Mouse (Mus musculus) limb, embryonic 11.5 days (tissue): Measurements from ENCODE around the gene Casz1. TPM values are rescaled to one million over a fixed set of nuclear protein-coding genes. Genes with fewer than 3 reads are reported as not detected.

Source experiments
- ATAC-seq: fragments of 200-750 bp; cut with Nextera tagmentation; 2 replicates; pipeline ENCODE4 v1.8.0; 2017; ENCODE audit warnings: low read depth; ENCODE audit not compliant: insufficient number of reproducible peaks, low FRiP score, low TSS enrichment
- DNase-seq: peaks from one replicate; pipeline ENCODE4 v3.0.0-alpha.2; 2015; ENCODE audit warnings: low spot score
- H3K27ac ChIP-seq: fragments of 300-500 bp; sonication (generic); replicated peaks from 2 replicates; pipeline ENCODE4 v1.5.1; 2014; ENCODE audit warnings: low read depth, mild to moderate bottlenecking, low read length
- H3K27me3 ChIP-seq: fragments of 300-500 bp; sonication (generic); 2 replicates; pipeline ENCODE4 v1.6.1; 2014; ENCODE audit warnings: mild to moderate bottlenecking, low read length, mixed read lengths; ENCODE audit not compliant: control insufficient read depth, insufficient read depth
- H3K36me3 ChIP-seq: fragments of 300-500 bp; sonication (generic); 2 replicates; pipeline ENCODE4 v1.6.1; 2014; ENCODE audit warnings: mild to moderate bottlenecking, low read length, moderate library complexity, mixed read lengths; ENCODE audit not compliant: control insufficient read depth, insufficient read depth
- H3K4me1 ChIP-seq: fragments of 300-500 bp; sonication (generic); 2 replicates; pipeline ENCODE4 v1.6.1; 2014; ENCODE audit warnings: low read length, mixed read lengths; ENCODE audit not compliant: control insufficient read depth, insufficient read depth
- H3K4me2 ChIP-seq: fragments of 300-500 bp; sonication (generic); 2 replicates; pipeline ENCODE4 v1.6.1; 2014; ENCODE audit warnings: low read depth, mild to moderate bottlenecking, moderate library complexity; ENCODE audit not compliant: severe bottlenecking
- H3K4me3 ChIP-seq: fragments of 300-500 bp; sonication (generic); 2 replicates; pipeline ENCODE4 v1.5.1; 2014; ENCODE audit warnings: low read depth, low read length
- H3K9ac ChIP-seq: fragments of 300-500 bp; sonication (generic); 2 replicates; pipeline ENCODE4 v1.6.1; 2014; ENCODE audit warnings: mild to moderate bottlenecking, low read length
- H3K9me3 ChIP-seq: fragments of 300-500 bp; sonication (generic); 2 replicates; pipeline ENCODE4 v1.6.1; 2016; ENCODE audit warnings: low read length; ENCODE audit not compliant: control insufficient read depth
- WGBS: fragments of 180-500 bp; shearing (Covaris S2); extraction: QIAGEN DNeasy Blood & Tissue Kit; methylation state at CpG from one replicate; pipeline ENCODE4 v1.1.7; 2014; 5-methylcytosine and 5-hydroxymethylcytosine counted together
- polyA plus RNA-seq: library from polyadenylated mRNA; unstranded; fragments of >200 nt; fragmentation: Nextera tagmentation; extraction: Ambion mirVana; gene quantifications from 2 replicates; pipeline ENCODE4 v1.2.1, GENCODE M21; 2014

Casz1 gene
- polyA plus RNA-seq, 1 experiment from 2014 or later, result 1.6 TPM

GRCm38 (mm10) chr4:148964541-148965310 lies 160.5 kb downstream of the Casz1 start:
- Histone ChIP-seq H3K27me3 (no peaks in the 10 kb centered on the region), H3K4me1 (peaks cover 36% of the 10 kb centered on the region), H3K36me3 (0 out of 2 replicates have a peak, but pooled peaks cover 2% of the 10 kb centered on the region)

GRCm38 (mm10) chr4:148966132-148966531 lies 161.9 kb downstream of the Casz1 start:
- DNase-seq (no peak), ATAC-seq (no peak)
- Histone ChIP-seq H3K36me3 (0 out of 2 replicates have a peak, but pooled peaks cover 2% of the 10 kb centered on the region), H3K27ac (no peak overlapping the region), H3K9ac (no peak overlapping the region), H3K4me2 (no peak overlapping the region), H3K4me1 (peaks cover 31% of the 10 kb centered on the region), H3K9me3 (no peaks in the 10 kb centered on the region), H3K27me3 (no peaks in the 10 kb centered on the region), H3K4me3 (no peak overlapping the region)
- 92% methylated on average over 5 of the region's 5 CpGs for WGBS

More at GRCm38 (mm10) chr4:148964541-148965310, 160.5 kb downstream of the Casz1 start:
- H3K4me2 ChIP-seq, result no peak overlapping the region
- ATAC-seq (peak; percentile 76), DNase-seq (peak; percentile 73)
- H3K9me3 ChIP-seq, result no peaks in the 10 kb centered on the region
- H3K27ac ChIP-seq, result peak overlapping the region; percentile 60
- H3K9ac ChIP-seq, result no peak overlapping the region
- WGBS, result 29% methylated on average over 10 of the region's 10 CpGs
- H3K4me3 ChIP-seq, result no peak overlapping the region

- no peak overlapping the region for H3K4me3 ChIP-seq
- no peak for DNase-seq
- no peaks in the 10 kb centered on the region for H3K27me3 ChIP-seq
- no peak overlapping the region for H3K27ac ChIP-seq
- 0 out of 2 replicates have a peak, but pooled peaks cover 4% of the 10 kb centered on the region for H3K36me3 ChIP-seq
- 83% methylated on average over 5 of the region's 5 CpGs for WGBS
- H3K9ac ChIP-seq, result no peak overlapping the region
- H3K4me2 ChIP-seq, result no peak overlapping the region
- ATAC-seq, result no peak
- peaks cover 45% of the 10 kb centered on the region for H3K4me1 ChIP-seq
- H3K9me3 ChIP-seq, result no peaks in the 10 kb centered on the region
Observed at GRCm38 (mm10) chr4:148968859-148969258, 164.6 kb downstream of the Casz1 start.

- H3K27ac ChIP-seq, result no peak overlapping the region
- no peak overlapping the region for H3K9ac ChIP-seq
- no peak overlapping the region for H3K4me2 ChIP-seq
- no peak for ATAC-seq
- H3K36me3 ChIP-seq, result 0 out of 2 replicates have a peak, but pooled peaks cover 4% of the 10 kb centered on the region
- H3K27me3 ChIP-seq, result no peaks in the 10 kb centered on the region
- no peak overlapping the region for H3K4me3 ChIP-seq
- WGBS, result 92% methylated on average over 5 of the region's 5 CpGs
- H3K9me3 ChIP-seq, result no peaks in the 10 kb centered on the region
- no peak for DNase-seq
- peaks cover 38% of the 10 kb centered on the region for H3K4me1 ChIP-seq
Observed at GRCm38 (mm10) chr4:148969610-148970009, 165.4 kb downstream of the Casz1 start.

GRCm38 (mm10) chr4:148970742-148971141 lies 166.5 kb downstream of the Casz1 start:
- DNase-seq (no peak), ATAC-seq (no peak)
- H3K4me1 ChIP-seq, result peaks cover 28% of the 10 kb centered on the region
- no peak overlapping the region for H3K27ac ChIP-seq
- no peaks in the 10 kb centered on the region for H3K27me3 ChIP-seq
- 82% methylated on average over 4 of the region's 4 CpGs for WGBS
- no peak overlapping the region for H3K4me3 ChIP-seq
- H3K9me3 ChIP-seq, result no peaks in the 10 kb centered on the region
- no peak overlapping the region for H3K4me2 ChIP-seq
- H3K9ac ChIP-seq, result no peak overlapping the region
- H3K36me3 ChIP-seq, result 0 out of 2 replicates have a peak, but pooled peaks cover 4% of the 10 kb centered on the region

GRCm38 (mm10) chr4:148971613-148972242 lies 167.5 kb downstream of the Casz1 start:
- Histone ChIP-seq H3K9me3 (no peaks in the 10 kb centered on the region), H3K27ac (no peak overlapping the region), H3K4me3 (no peak overlapping the region), H3K4me1 (peaks cover 22% of the 10 kb centered on the region), H3K36me3 (0 out of 2 replicates have a peak, but pooled peaks cover 4% of the 10 kb centered on the region), H3K27me3 (no peaks in the 10 kb centered on the region), H3K9ac (no peak overlapping the region), H3K4me2 (no peak overlapping the region)
- no peak for ATAC-seq
- no peak for DNase-seq
- WGBS, result 72% methylated on average over 3 of the region's 3 CpGs

GRCm38 (mm10) chr4:148972707-148973106 lies 168.5 kb downstream of the Casz1 start:
- H3K27me3 ChIP-seq, result no peaks in the 10 kb centered on the region
- 35% methylated on average over 14 of the region's 14 CpGs for WGBS
- DNase-seq (no peak), ATAC-seq (no peak)
- H3K9me3 ChIP-seq, result no peaks in the 10 kb centered on the region
- H3K27ac ChIP-seq, result no peak overlapping the region
- no peak overlapping the region for H3K4me3 ChIP-seq
- H3K4me1 ChIP-seq, result peaks cover 22% of the 10 kb centered on the region
- 0 out of 2 replicates have a peak, but pooled peaks cover 4% of the 10 kb centered on the region for H3K36me3 ChIP-seq
- H3K9ac ChIP-seq, result no peak overlapping the region
- H3K4me2 ChIP-seq, result no peak overlapping the region

GRCm38 (mm10) chr4:148973387-148973786 lies 169.2 kb downstream of the Casz1 start:
- Histone ChIP-seq H3K27me3 (no peaks in the 10 kb centered on the region), H3K4me1 (peaks cover 25% of the 10 kb centered on the region)
- no peak for ATAC-seq

More at GRCm38 (mm10) chr4:148973387-148973786, 169.2 kb downstream of the Casz1 start:
- WGBS, result 80% methylated on average over 14 of the region's 14 CpGs
- no peak overlapping the region for H3K9ac ChIP-seq
- H3K4me3 ChIP-seq, result no peak overlapping the region
- H3K4me2 ChIP-seq, result no peak overlapping the region
- H3K9me3 ChIP-seq, result no peaks in the 10 kb centered on the region
- no peak for DNase-seq
- 0 out of 2 replicates have a peak, but pooled peaks cover 4% of the 10 kb centered on the region for H3K36me3 ChIP-seq
- no peak overlapping the region for H3K27ac ChIP-seq
